ENCODE assay signal across 23 mouse cellular contexts in the genomic region with DNA sequence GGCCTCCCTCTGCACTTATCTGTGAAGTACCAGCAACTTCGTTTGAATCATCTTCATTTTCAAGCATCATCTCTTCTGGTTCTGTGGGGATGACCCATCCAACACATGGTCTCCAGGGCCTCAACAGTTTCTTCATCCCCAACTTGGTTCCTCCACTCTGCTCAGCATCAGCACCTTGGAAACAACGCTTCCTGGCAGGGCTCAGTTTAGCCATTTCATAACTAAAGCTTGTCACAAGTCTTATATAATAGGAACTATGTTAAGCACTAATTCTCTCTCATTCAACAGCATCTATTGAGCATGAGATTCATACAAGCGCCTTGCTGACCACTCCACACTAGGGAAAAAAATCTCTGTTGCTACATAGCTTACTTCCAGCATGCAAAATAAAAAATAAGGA. TPM values are rescaled to one million over a fixed set of nuclear protein-coding genes. Genes with fewer than 3 reads are reported as not detected.
"Had no signal": no experiment of that assay in that cellular context is flagged by ENCODE, and none has a peak within 500 bp of the region (broad histone marks: within the 10 kb centered on the region; RNA-seq: fewer than 3 reads in every experiment).

No protein-coding gene starts in this region.

- ATAC-seq: liver, postnatal 0 days; lung, postnatal 0 days; midbrain, embryonic 16.5 days had no signal

- H3K36me3 ChIP-seq: liver, embryonic 15.5 days; lung, embryonic 15.5 days had no signal

- H3K9me3 ChIP-seq: liver, embryonic 15.5 days; lung, embryonic 15.5 days; neural tube, embryonic 13.5 days; neural tube, embryonic 15.5 days had no signal

- H3K4me3 ChIP-seq: liver, embryonic 15.5 days; lung, embryonic 15.5 days; megakaryocyte, embryonic 14.5 days; myocyte; neural tube, embryonic 13.5 days; neural tube, embryonic 15.5 days had no signal

- H3K4me2 ChIP-seq: liver, embryonic 15.5 days; lung, embryonic 15.5 days; midbrain, embryonic 11.5 days; neural tube, embryonic 13.5 days; neural tube, embryonic 15.5 days had no signal

- H3K27me3 ChIP-seq: liver, embryonic 15.5 days; lung, embryonic 15.5 days; megakaryocyte, embryonic 14.5 days; neural tube, embryonic 13.5 days; neural tube, embryonic 15.5 days had no signal

- H3K4me1 ChIP-seq: liver, embryonic 15.5 days; lung, embryonic 15.5 days; megakaryocyte, embryonic 14.5 days; neural tube, embryonic 13.5 days; neural tube, embryonic 15.5 days had no signal

- H3K27ac ChIP-seq: liver, embryonic 15.5 days; lung, embryonic 15.5 days; macrophage; neural tube, embryonic 13.5 days; neural tube, embryonic 15.5 days had no signal

- DNase-seq: liver, postnatal 0 days; lung, adult 2 months; lung, postnatal 14 days; lung, postnatal 36 days; midbrain, embryonic 14.5 days; retina, postnatal 1 day; right cerebral cortex, postnatal 25 days; right cerebral cortex, postnatal 4 days; spleen, adult 18-20 months; thymus, adult 2 months; thymus, postnatal 25 days; thymus, postnatal 4 days had no signal

- H3K9ac ChIP-seq: liver, embryonic 15.5 days; liver, postnatal 0 days; lung, embryonic 15.5 days; neural tube, embryonic 13.5 days; neural tube, embryonic 15.5 days had no signal

RNA-seq across cellular contexts. Expression of a gene that starts 38.1 kb away (rescaled TPM):
- polyA plus RNA-seq: liver, postnatal 0 days; lung, adult 2 months; macrophage; midbrain, embryonic 11.5 days; myocyte; small intestine, adult 2 months had no signal
